Mouse (Mus musculus) CH12.LX (cell line): Measurements from ENCODE around the gene Gpm6a.

Experiments
- BHLHE40 ChIP-seq: IDR thresholded peaks from 2 replicates; pipeline ENCODE4 v1.6.1; 2011; ENCODE audit warnings: mild to moderate bottlenecking, low read depth, low read length, improper control_type of control experiment
- CTCF ChIP-seq, 2 experiments: IDR thresholded peaks in 1 of 2; conservative IDR thresholded peaks in 1 of 2; 2 replicates each; pipeline ENCODE4 v1.5.1; 2011 to 2012; ENCODE audit warnings: low read depth in 2 of 2, low read length in 2 of 2, improper control_type of control experiment in 1 of 2, inconsistent platforms in 1 of 2, mild to moderate bottlenecking in 1 of 2, moderate library complexity in 1 of 2
- EP300 ChIP-seq: IDR thresholded peaks from 2 replicates; pipeline ENCODE4 v1.6.1; 2011; ENCODE audit warnings: low read length, improper control_type of control experiment
- ETS1 ChIP-seq: conservative IDR thresholded peaks from 2 replicates; pipeline ENCODE4 v1.6.1; 2012; ENCODE audit warnings: low read depth, mild to moderate bottlenecking, inconsistent platforms, low read length, improper control_type of control experiment, moderate library complexity
- MAFK ChIP-seq: IDR thresholded peaks from 2 replicates; pipeline ENCODE4 v1.6.1; 2011; ENCODE audit warnings: low read length, improper control_type of control experiment; ENCODE audit not compliant: insufficient replicate concordance
- MEF2A ChIP-seq: IDR thresholded peaks from 2 replicates; pipeline ENCODE4 v1.6.1; 2014; ENCODE audit warnings: low read depth, mild to moderate bottlenecking, inconsistent platforms, low read length, improper control_type of control experiment, borderline replicate concordance
- MXI1 ChIP-seq: IDR thresholded peaks from 2 replicates; pipeline ENCODE4 v1.6.1; 2011; ENCODE audit warnings: mild to moderate bottlenecking, low read depth, low read length, improper control_type of control experiment
- NELFE ChIP-seq: IDR thresholded peaks from 2 replicates; pipeline ENCODE4 v1.6.1; 2011; ENCODE audit warnings: low read depth, low read length, improper control_type of control experiment
- NRF1 ChIP-seq: IDR thresholded peaks from 2 replicates; pipeline ENCODE4 v1.6.1; 2014; ENCODE audit warnings: low read depth, mild to moderate bottlenecking, inconsistent platforms, low read length, improper control_type of control experiment, moderate library complexity
- POLR2A ChIP-seq: IDR thresholded peaks from 2 replicates; pipeline ENCODE4 v1.6.1; 2011; ENCODE audit warnings: low read depth, mild to moderate bottlenecking, improper control_type of control experiment, low read length
- POLR2AphosphoS2 ChIP-seq: IDR thresholded peaks from 2 replicates; pipeline ENCODE4 v1.6.1; 2011; ENCODE audit warnings: low read depth, low read length, improper control_type of control experiment
- RAD21 ChIP-seq: IDR thresholded peaks from 2 replicates; pipeline ENCODE4 v1.6.1; 2011; ENCODE audit warnings: low read depth, mild to moderate bottlenecking, low read length, improper control_type of control experiment, moderate library complexity
- ZC3H11A ChIP-seq: IDR thresholded peaks from 2 replicates; pipeline ENCODE4 v1.6.1; 2012; ENCODE audit warnings: low read depth, mild to moderate bottlenecking, inconsistent platforms, low read length, improper control_type of control experiment

GRCm38 (mm10) chr8:54975927-54976326, 21.3 kb downstream of the Gpm6a start:
- no peak for TF ChIP-seq NRF1
- no peak for TF ChIP-seq CTCF (conservative IDR thresholded peaks at IDR 0.05 in 1 of 2, IDR thresholded peaks at IDR 0.05 in 1 of 2; ENCODE audit: low read depth in 2 of 2, low read length in 2 of 2)
- no peak for TF ChIP-seq POLR2AphosphoS2
- TF ChIP-seq MAFK = no peak
- TF ChIP-seq MEF2A = no peak
- TF ChIP-seq BHLHE40 = no peak
- no peak for TF ChIP-seq POLR2A
- no peak for TF ChIP-seq MXI1
- no peak for TF ChIP-seq ZC3H11A
- no peak for TF ChIP-seq RAD21
- TF ChIP-seq EP300 = no peak
- no peak for TF ChIP-seq NELFE
- no peak for TF ChIP-seq ETS1
